Mouse (Mus musculus) colon, adult 2 months (tissue): ENCODE data around the gene Vmn1r61. TPM values are rescaled to one million over a fixed set of nuclear protein-coding genes. Genes with fewer than 3 reads are reported as not detected.

Experiments used
- polyA plus RNA-seq: library from polyadenylated mRNA; depleted of rRNA; stranded (reverse); fragments of >200 nt; gene quantifications from 2 replicates; pipeline ENCODE4 v1.2.3, GENCODE M21; 2012; rRNA removed

Vmn1r61 gene
- not detected in 2 replicates for polyA plus RNA-seq

GRCm38 (mm10) chr7:5613195-5613594 is at the start of gene Vmn1r61:
Vmn1r61 (minus strand) TSS chr7:5613295.

Other genes with a start within 250 kb of the Vmn1r61 start
- not detected in 2 replicates for gene Vmn1r58, start 199.9 kb downstream of the Vmn1r61 start, polyA plus RNA-seq
- gene Vmn1r59, start 156.5 kb downstream of the Vmn1r61 start, polyA plus RNA-seq: not detected in 2 replicates
- not detected in 2 replicates for gene Vmn2r28, start 119.3 kb downstream of the Vmn1r61 start, polyA plus RNA-seq
- not detected in 2 replicates for gene Vmn1r60, start 66.0 kb downstream of the Vmn1r61 start, polyA plus RNA-seq
- gene Vmn1r62, start 60.3 kb upstream of the Vmn1r61 start, polyA plus RNA-seq: not detected in 2 replicates
- gene Vmn1r63, start 192.2 kb upstream of the Vmn1r61 start, polyA plus RNA-seq: not detected in 2 replicates